Mouse (Mus musculus) liver, embryonic 16.5 days (tissue): Measurements from ENCODE around the gene Ugt1a6b. TPM values are rescaled to one million over a fixed set of nuclear protein-coding genes. Genes with fewer than 3 reads are reported as not detected.

Source experiments
- ATAC-seq: fragments of 200-750 bp; cut with Nextera tagmentation; 2 replicates; pipeline ENCODE4 v1.8.0; 2017; ENCODE audit warnings: low read depth, mild to moderate bottlenecking, moderate number of reproducible peaks, moderate library complexity
- H3K27ac ChIP-seq: fragments of 300-500 bp; sonication (generic); 2 replicates; pipeline ENCODE4 v1.5.1; 2014; ENCODE audit warnings: mild to moderate bottlenecking, low read length
- H3K27me3 ChIP-seq: fragments of 300-500 bp; sonication (generic); 2 replicates; pipeline ENCODE4 v1.6.1; 2014; ENCODE audit warnings: low read depth, low read length, mixed read lengths; ENCODE audit not compliant: control insufficient read depth, insufficient read depth
- H3K36me3 ChIP-seq: fragments of 300-500 bp; sonication (generic); 2 replicates; pipeline ENCODE4 v1.6.1; 2014; ENCODE audit warnings: mild to moderate bottlenecking; ENCODE audit not compliant: control insufficient read depth, insufficient read depth
- H3K4me1 ChIP-seq: fragments of 300-500 bp; sonication (generic); 2 replicates; pipeline ENCODE4 v1.6.1; 2014; ENCODE audit warnings: low read depth, low read length, mixed read lengths; ENCODE audit not compliant: control insufficient read depth
- H3K4me2 ChIP-seq: fragments of 300-500 bp; sonication (generic); 2 replicates; pipeline ENCODE4 v1.6.1; 2014; ENCODE audit warnings: low read depth, low read length, mixed read lengths
- H3K4me3 ChIP-seq: fragments of 300-500 bp; sonication (generic); 2 replicates; pipeline ENCODE4 v1.5.1; 2014; ENCODE audit warnings: low read depth, mild to moderate bottlenecking, low read length
- H3K9ac ChIP-seq: fragments of 300-500 bp; sonication (generic); 2 replicates; pipeline ENCODE4 v1.6.1; 2014; ENCODE audit warnings: low read depth, low read length
- H3K9me3 ChIP-seq: fragments of 300-500 bp; sonication (generic); replicated peaks from 2 replicates; pipeline ENCODE4 v1.6.1; 2016; ENCODE audit warnings: low read length; ENCODE audit not compliant: control insufficient read depth
- WGBS: fragments of 180-500 bp; shearing (Covaris S2); extraction: QIAGEN DNeasy Blood & Tissue Kit; methylation state at CpG from one replicate; pipeline ENCODE4 v1.1.7; 2014; ENCODE audit not compliant: insufficient replicate concordance; 5-methylcytosine and 5-hydroxymethylcytosine counted together
- polyA plus RNA-seq: library from polyadenylated mRNA; unstranded; fragments of >200 nt; fragmentation: Nextera tagmentation; extraction: Ambion mirVana; gene quantifications from 2 replicates; pipeline ENCODE4 v1.2.1, GENCODE M21; 2015

Gene Ugt1a6b
- polyA plus RNA-seq, 1 experiment from 2014 or later = 20.1 TPM

DNA sequence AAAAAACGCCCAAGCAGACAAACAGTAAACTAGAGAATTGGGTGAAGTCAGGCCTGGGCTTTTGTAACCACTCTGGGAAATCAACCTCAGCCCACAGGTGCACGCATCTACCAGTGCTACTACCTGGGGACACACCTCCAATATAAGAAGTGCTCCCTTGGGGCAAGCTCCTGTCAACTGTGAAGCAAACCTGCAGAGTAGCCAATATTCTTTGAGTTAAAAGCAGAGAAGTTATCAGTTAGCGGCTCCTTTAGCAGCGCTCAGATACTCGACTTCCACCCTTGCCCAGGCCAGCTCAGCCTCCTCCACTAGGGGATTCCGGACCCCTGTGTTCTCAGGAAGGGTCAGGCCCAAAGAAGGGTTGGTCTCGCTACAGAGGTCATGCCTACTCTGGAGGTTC lies 158.7 kb downstream of the Ugt1a6b start:
- peaks cover 31% of the 10 kb centered on the region for H3K4me1 ChIP-seq
- H3K4me3 ChIP-seq = no peak overlapping the region
- no peak overlapping the region for H3K9ac ChIP-seq
- H3K9me3 ChIP-seq = no peaks in the 10 kb centered on the region
- WGBS = 70% methylated on average over 7 of the region's 7 CpGs
- no peak overlapping the region for H3K27ac ChIP-seq
- H3K36me3 ChIP-seq = peaks cover 52% of the 10 kb centered on the region
- no peaks in the 10 kb centered on the region for H3K27me3 ChIP-seq
- H3K4me2 ChIP-seq = no peak overlapping the region
- ATAC-seq = no peak

DNA sequence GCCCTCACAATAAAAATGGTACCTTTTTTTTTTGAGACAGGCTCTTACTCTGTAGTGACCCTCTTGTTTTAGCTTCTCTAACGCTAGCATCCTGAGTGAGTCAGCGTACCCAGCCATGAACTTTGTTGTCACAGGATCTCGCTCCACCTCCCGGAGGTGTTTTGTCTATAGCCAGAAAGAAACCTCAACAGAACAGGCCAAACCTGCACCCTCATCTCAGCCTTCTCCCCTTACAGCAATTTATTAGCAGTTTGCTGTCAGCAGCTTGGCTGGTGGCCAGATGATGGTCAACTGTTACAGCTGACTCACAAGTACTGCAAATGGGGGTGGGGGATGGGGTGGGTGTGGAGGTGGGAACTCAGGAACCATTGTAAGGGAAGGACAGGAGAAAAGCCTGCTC lies 159.2 kb downstream of the Ugt1a6b start:
- no peak overlapping the region for H3K9ac ChIP-seq
- H3K4me1 ChIP-seq = peaks cover 31% of the 10 kb centered on the region
- 76% methylated on average over 4 of the region's 4 CpGs for WGBS
- H3K4me3 ChIP-seq = no peak overlapping the region
- peaks cover 57% of the 10 kb centered on the region for H3K36me3 ChIP-seq
- H3K9me3 ChIP-seq = no peaks in the 10 kb centered on the region
- no peak overlapping the region for H3K27ac ChIP-seq
- H3K27me3 ChIP-seq = no peaks in the 10 kb centered on the region
- ATAC-seq = no peak
- no peak overlapping the region for H3K4me2 ChIP-seq

DNA sequence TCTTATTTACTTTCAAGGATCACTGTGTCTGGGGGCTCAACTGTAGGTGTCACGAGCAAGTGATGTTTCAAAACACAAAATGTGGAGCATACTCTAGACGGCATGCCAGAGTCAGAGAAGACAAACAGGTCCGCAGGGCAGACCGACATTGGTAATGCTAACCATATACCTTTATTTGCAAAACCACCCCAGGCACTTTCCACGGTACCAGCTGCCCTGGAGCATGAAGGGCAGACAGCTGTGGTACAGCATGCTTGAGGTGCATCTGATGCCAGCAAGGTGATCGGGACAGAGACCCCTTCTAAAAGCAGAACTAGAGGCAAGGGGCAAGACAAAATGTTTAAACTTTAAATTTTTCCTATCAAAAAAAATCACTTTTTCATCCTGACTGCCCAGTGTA lies 159.9 kb downstream of the Ugt1a6b start:
- WGBS = 66% methylated on average over 6 of the region's 6 CpGs
- Histone ChIP-seq H3K36me3 (peaks cover 64% of the 10 kb centered on the region), H3K27ac (no peak overlapping the region)

DNA sequence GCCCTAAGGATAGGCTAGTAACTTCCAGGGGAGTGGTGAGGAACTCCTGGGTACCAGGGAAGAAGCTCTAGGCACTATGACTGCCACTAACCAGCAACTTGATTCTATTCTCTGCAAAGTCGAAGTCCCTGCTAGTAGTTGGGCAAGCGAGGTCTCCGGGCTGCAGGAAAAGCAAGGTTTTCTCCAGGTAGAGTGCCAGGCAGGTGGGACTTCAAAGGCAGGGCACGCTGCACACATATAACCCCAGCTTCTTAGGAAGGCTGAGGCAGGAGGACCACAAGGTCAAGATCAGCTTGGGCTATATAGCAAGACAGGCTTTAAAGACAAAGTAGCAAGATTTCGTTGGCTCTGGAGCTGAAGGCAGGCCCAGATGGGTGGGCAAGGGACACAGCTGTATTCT lies 160.7 kb downstream of the Ugt1a6b start:
- H3K4me1 ChIP-seq = peaks cover 31% of the 10 kb centered on the region
- no peak for ATAC-seq
- H3K4me2 ChIP-seq = no peak overlapping the region
- no peak overlapping the region for H3K4me3 ChIP-seq
- no peaks in the 10 kb centered on the region for H3K27me3 ChIP-seq
- no peaks in the 10 kb centered on the region for H3K9me3 ChIP-seq
- H3K27ac ChIP-seq = no peak overlapping the region
- no peak overlapping the region for H3K9ac ChIP-seq
- H3K36me3 ChIP-seq = peaks cover 72% of the 10 kb centered on the region
- 83% methylated on average over 5 of the region's 5 CpGs for WGBS

More for the DNA sequence above, 159.9 kb downstream of the Ugt1a6b start:
- H3K27me3 ChIP-seq = no peaks in the 10 kb centered on the region
- H3K4me2 ChIP-seq = no peak overlapping the region
- no peak overlapping the region for H3K9ac ChIP-seq
- no peak for ATAC-seq
- H3K4me1 ChIP-seq = peaks cover 31% of the 10 kb centered on the region
- H3K9me3 ChIP-seq = no peaks in the 10 kb centered on the region
- no peak overlapping the region for H3K4me3 ChIP-seq

DNA sequence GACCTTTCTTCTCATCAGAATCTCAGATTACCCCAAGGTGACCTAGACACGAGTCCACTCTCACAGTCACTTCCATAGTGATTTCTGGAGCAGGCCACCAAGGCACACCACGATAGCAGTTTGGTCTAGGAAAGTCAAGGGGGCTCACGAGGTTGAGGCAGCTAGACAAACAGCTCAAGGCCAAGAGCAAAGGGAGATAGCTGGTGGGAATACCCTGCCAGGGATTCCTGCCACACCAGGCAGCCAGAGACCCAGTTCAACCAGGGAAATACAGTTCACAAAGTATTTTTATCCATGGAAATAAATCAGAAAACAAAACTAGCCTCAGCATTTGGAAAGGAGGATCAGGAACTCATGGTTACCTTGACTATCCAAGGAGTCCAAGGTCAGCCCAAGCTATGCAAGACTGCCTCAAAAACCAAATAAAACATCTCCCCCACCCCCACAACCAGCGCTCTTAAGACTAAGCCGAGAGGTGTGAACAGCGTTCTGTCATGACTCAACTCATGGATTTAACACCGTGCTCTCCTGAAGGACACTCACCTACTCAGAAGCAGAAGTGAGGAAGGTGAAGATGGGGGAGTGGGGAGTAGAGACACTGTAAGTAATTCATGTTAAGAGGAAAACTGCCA lies 161.3 kb downstream of the Ugt1a6b start:
- no peaks in the 10 kb centered on the region for H3K27me3 ChIP-seq
- no peak overlapping the region for H3K4me3 ChIP-seq
- ATAC-seq = no peak
- no peak overlapping the region for H3K4me2 ChIP-seq
- H3K9me3 ChIP-seq = no peaks in the 10 kb centered on the region
- no peak overlapping the region for H3K27ac ChIP-seq
- no peak overlapping the region for H3K9ac ChIP-seq
- peaks cover 78% of the 10 kb centered on the region for H3K36me3 ChIP-seq
- peaks cover 27% of the 10 kb centered on the region for H3K4me1 ChIP-seq
- WGBS = 76% methylated on average over 7 of the region's 7 CpGs

DNA sequence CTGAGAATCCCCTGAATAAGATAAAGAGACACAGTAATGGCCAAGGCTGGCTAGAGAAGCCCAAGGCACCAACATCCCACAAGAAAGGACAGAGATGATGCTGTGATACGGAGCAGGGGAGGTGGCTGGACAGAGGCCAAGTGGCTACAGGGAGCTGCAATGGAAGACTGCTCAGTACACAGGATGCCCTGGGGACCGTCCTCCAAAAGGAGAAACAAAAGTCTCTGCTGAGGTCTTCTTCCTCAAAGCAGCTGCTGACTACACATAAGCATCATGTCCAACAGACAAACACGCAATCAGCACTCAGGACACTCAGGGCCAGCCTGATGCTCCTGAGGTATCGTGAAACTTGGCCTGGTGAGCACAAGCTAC lies 161.8 kb downstream of the Ugt1a6b start:
- peaks cover 83% of the 10 kb centered on the region for H3K36me3 ChIP-seq
- no peak overlapping the region for H3K9ac ChIP-seq
- no peak overlapping the region for H3K4me3 ChIP-seq
- no peak overlapping the region for H3K27ac ChIP-seq
- no peaks in the 10 kb centered on the region for H3K27me3 ChIP-seq
- ATAC-seq = no peak
- WGBS = 71% methylated on average over 4 of the region's 4 CpGs
- no peak overlapping the region for H3K4me2 ChIP-seq
- peaks cover 22% of the 10 kb centered on the region for H3K4me1 ChIP-seq
- H3K9me3 ChIP-seq = no peaks in the 10 kb centered on the region

DNA sequence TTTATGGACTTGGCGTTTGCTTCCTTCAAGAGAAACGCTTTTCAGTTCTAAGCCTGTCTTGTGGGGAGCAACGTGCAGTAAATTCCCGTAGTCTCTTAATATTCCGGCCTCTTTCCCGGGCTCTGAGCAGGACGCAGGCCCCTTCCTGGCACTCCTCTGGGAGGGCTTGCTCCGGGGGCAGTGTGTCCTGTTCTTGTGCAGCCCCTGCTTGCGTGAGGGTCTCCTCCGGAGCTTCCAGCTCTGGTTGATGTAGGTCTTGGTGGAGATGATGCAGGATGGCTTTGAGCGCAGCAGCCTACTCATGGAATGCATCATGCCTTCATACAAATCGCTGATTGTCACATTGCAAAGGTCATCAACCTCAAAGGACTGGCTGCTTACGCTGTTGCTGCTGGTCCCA lies 163.1 kb downstream of the Ugt1a6b start:
- no peak overlapping the region for H3K9ac ChIP-seq
- WGBS = 82% methylated on average over 13 of the region's 13 CpGs

DNA sequence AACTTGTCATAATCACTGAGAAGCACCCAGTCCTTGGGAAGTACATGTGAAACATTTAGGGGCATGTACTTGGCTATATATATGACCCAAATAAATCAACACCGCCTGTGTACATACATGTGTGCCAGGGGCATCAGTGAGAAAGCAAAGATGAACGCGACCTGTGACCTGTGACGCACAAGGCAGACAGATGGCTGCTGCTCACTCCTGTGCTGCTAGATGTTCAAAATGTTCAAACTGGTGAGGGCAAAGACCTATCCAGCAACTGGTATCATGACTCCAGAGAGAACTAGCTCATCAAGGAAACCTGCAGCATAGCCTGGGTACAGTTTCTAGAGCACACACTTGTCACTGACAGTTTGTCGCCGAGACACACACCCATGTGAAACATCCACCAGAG lies 164.4 kb downstream of the Ugt1a6b start:
- ATAC-seq = 0 out of 2 replicates have a peak, but pooled peaks have one; percentile 1
- H3K9ac ChIP-seq = no peak overlapping the region
- no peak overlapping the region for H3K4me2 ChIP-seq
- H3K4me1 ChIP-seq = peaks cover 5% of the 10 kb centered on the region; the same call in 1 of the 2 replicates
- no peaks in the 10 kb centered on the region for H3K27me3 ChIP-seq
- 85% methylated on average over 6 of the region's 6 CpGs for WGBS
- H3K36me3 ChIP-seq = peaks cover 90% of the 10 kb centered on the region
- no peak overlapping the region for H3K27ac ChIP-seq
- no peaks in the 10 kb centered on the region for H3K9me3 ChIP-seq
- H3K4me3 ChIP-seq = no peak overlapping the region

More for the DNA sequence above, 163.1 kb downstream of the Ugt1a6b start:
- Histone ChIP-seq H3K4me1 (peaks cover 13% of the 10 kb centered on the region), H3K27ac (no peak overlapping the region), H3K4me2 (no peak overlapping the region), H3K9me3 (no peaks in the 10 kb centered on the region), H3K36me3 (peaks cover 86% of the 10 kb centered on the region), H3K27me3 (no peaks in the 10 kb centered on the region), H3K4me3 (no peak overlapping the region)
- no peak for ATAC-seq

DNA sequence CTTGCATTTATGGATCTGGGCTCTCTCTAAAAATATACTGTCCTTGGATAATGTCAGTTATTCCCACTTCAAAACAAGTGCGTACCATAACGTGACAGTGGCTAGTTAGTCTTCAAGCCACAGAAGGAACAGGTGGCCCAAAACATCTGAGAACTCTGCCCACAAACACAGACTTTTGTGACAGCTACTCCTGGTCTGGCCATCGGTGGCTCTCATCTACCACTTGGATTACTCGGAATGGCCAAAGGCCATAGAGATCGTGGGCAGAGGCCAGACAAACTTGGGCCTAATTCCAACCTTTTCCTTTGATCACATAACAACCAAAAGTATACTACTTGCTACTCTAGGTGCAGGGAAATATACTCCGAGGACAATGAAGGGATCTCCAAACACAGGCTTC lies 165.0 kb downstream of the Ugt1a6b start:
- H3K27me3 ChIP-seq = no peaks in the 10 kb centered on the region
- no peaks in the 10 kb centered on the region for H3K9me3 ChIP-seq
- 75% methylated on average over 6 of the region's 6 CpGs for WGBS
- no peak overlapping the region for H3K4me3 ChIP-seq
- no peak overlapping the region for H3K27ac ChIP-seq
- ATAC-seq = no peak
- no peak overlapping the region for H3K9ac ChIP-seq
- H3K4me1 ChIP-seq = no peaks in the 10 kb centered on the region
- no peak overlapping the region for H3K4me2 ChIP-seq
- H3K36me3 ChIP-seq = peaks cover 89% of the 10 kb centered on the region
